Mouse (Mus musculus) heart, embryonic 13.5 days (tissue): ENCODE results near the gene Olfr653. TPM values are rescaled to one million over a fixed set of nuclear protein-coding genes. Genes with fewer than 3 reads are reported as not detected.

Experiments used
- ATAC-seq: fragments of 200-750 bp; cut with Nextera tagmentation; 2 replicates; pipeline ENCODE4 v1.8.0; 2017; ENCODE audit warnings: moderate TSS enrichment; ENCODE audit not compliant: insufficient number of reproducible peaks, low FRiP score, low TSS enrichment; ENCODE audit errors: extremely low read depth
- H3K27ac ChIP-seq: fragments of 300-500 bp; sonication (generic); replicated peaks from 2 replicates; pipeline ENCODE4 v1.5.1; 2015; ENCODE audit warnings: moderate library complexity, mild to moderate bottlenecking, inconsistent platforms
- H3K27me3 ChIP-seq: fragments of 300-500 bp; sonication (generic); replicated peaks from 2 replicates; pipeline ENCODE4 v1.6.1; 2015; ENCODE audit warnings: mild to moderate bottlenecking, inconsistent platforms
- H3K36me3 ChIP-seq: fragments of 300-500 bp; sonication (generic); 2 replicates; pipeline ENCODE4 v1.6.1; 2015; ENCODE audit warnings: mild to moderate bottlenecking, inconsistent platforms
- H3K4me1 ChIP-seq: fragments of 300-500 bp; sonication (generic); 2 replicates; pipeline ENCODE4 v1.6.1; 2015; ENCODE audit warnings: inconsistent platforms
- H3K4me2 ChIP-seq: fragments of 300-500 bp; sonication (generic); 2 replicates; pipeline ENCODE4 v1.6.1; 2015; ENCODE audit warnings: inconsistent platforms, mild to moderate bottlenecking, moderate library complexity
- H3K4me3 ChIP-seq: fragments of 300-500 bp; sonication (generic); 2 replicates; pipeline ENCODE4 v1.5.1; 2015; ENCODE audit warnings: moderate library complexity, mild to moderate bottlenecking, inconsistent platforms
- H3K9ac ChIP-seq: fragments of 300-500 bp; sonication (generic); 2 replicates; pipeline ENCODE4 v1.6.1; 2015; ENCODE audit warnings: inconsistent platforms, mild to moderate bottlenecking, moderate library complexity
- H3K9me3 ChIP-seq: fragments of 300-500 bp; sonication (generic); 2 replicates; pipeline ENCODE4 v1.6.1; 2016; ENCODE audit warnings: inconsistent platforms
- WGBS: fragments of 180-500 bp; shearing (Covaris S2); methylation state at CpG from one replicate; pipeline ENCODE4 v1.1.7; 2015; ENCODE audit warnings: mixed read lengths; 5-methylcytosine and 5-hydroxymethylcytosine counted together
- polyA plus RNA-seq: library from polyadenylated mRNA; unstranded; fragments of >200 nt; fragmentation: Nextera tagmentation; extraction: Ambion mirVana; gene quantifications from 2 replicates; pipeline ENCODE4 v1.2.1, GENCODE M21; 2015

The Olfr653 gene
- polyA plus RNA-seq: not detected in 2 replicates

GRCm38 (mm10) chr7:104577014-104577413 is at the start of gene Olfr653:
TSS of gene Olfr653 (plus strand) at chr7:104577314.
- Histone ChIP-seq H3K9ac (no peak within 1 kb of the TSS), H3K9me3 (no peaks in the 10 kb centered on the region), H3K36me3 (no peaks in the 10 kb centered on the region), H3K27me3 (no peaks in the 10 kb centered on the region), H3K27ac (no peak within 1 kb of the TSS), H3K4me2 (no peak within 1 kb of the TSS), H3K4me3 (no peak within 1 kb of the TSS), H3K4me1 (no peaks in the 10 kb centered on the region)
- WGBS: 53% methylated on average over 2 of the region's 2 CpGs
- ATAC-seq: no peak

GRCm38 (mm10) chr7:104549833-104550232 is 27.3 kb upstream of the Olfr653 start, which contains the start of gene Olfr651:
TSS of gene Olfr651 (plus strand) at chr7:104550133.
- Histone ChIP-seq H3K4me1 (no peaks in the 10 kb centered on the region), H3K9me3 (no peaks in the 10 kb centered on the region), H3K4me3 (no peak within 1 kb of the TSS), H3K9ac (no peak within 1 kb of the TSS), H3K36me3 (no peaks in the 10 kb centered on the region), H3K27ac (no peak within 1 kb of the TSS), H3K4me2 (no peak within 1 kb of the TSS), H3K27me3 (no peaks in the 10 kb centered on the region)
- no peak for ATAC-seq
- WGBS: 68% methylated on average over 5 of the region's 5 CpGs

DNA sequence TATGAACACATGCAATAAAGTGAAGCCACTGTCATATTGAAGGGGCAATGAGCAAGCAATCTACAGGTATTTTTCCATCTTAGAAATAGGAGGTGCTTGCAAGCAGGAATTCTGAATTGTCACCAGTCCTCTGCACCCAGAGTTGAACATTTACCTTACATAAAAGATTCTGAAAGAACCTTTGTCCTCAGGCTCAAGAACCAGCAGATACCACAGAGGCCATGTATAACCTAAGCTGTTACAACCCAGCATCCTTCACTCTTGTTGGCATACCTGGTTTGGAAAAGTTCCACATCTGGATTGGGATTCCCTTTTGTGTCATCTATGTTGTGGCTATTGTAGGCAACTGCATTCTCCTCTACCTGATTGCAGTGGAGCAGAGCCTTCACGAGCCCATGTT is 24.4 kb upstream of the Olfr653 start:
- WGBS: 46% methylated on average over 1 of the region's 1 CpGs
- H3K4me2 ChIP-seq: no peak overlapping the region
- H3K36me3 ChIP-seq: no peaks in the 10 kb centered on the region

GRCm38 (mm10) chr7:104560601-104561000 is 16.5 kb upstream of the Olfr653 start, which contains the start of gene Olfr652:
TSS of gene Olfr652 (plus strand) at chr7:104560901.
- Histone ChIP-seq H3K27me3 (no peaks in the 10 kb centered on the region), H3K27ac (no peak within 1 kb of the TSS), H3K9ac (no peak within 1 kb of the TSS), H3K4me2 (no peak within 1 kb of the TSS), H3K4me3 (no peak within 1 kb of the TSS), H3K4me1 (no peaks in the 10 kb centered on the region), H3K9me3 (no peaks in the 10 kb centered on the region), H3K36me3 (no peaks in the 10 kb centered on the region)
- ATAC-seq: no peak

More for the DNA sequence above, 24.4 kb upstream of the Olfr653 start:
- Histone ChIP-seq H3K4me3 (no peak overlapping the region), H3K27ac (no peak overlapping the region), H3K9ac (no peak overlapping the region), H3K9me3 (no peaks in the 10 kb centered on the region), H3K4me1 (no peaks in the 10 kb centered on the region), H3K27me3 (no peaks in the 10 kb centered on the region)
- no peak for ATAC-seq

DNA sequence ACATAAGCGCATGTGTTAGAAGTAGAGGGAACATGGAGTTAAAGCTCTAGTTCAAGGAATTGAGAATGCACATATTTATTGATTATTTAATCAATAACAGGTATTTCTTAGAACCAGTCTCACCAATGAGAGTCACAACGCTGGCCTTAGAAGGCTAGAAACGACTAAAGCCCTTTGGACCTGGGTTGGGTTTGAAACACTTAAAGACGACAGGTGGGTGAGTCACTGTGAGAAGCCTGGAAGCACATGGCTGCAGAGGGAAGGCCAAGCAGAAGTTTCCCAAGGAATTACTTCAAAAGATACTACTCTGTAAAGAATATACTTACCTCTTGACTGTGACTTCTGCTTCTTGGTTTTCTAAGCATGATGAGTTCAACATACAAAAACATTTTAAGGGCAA is 3.7 kb downstream of the Olfr653 start:
- no peak overlapping the region for H3K9ac ChIP-seq
- H3K27ac ChIP-seq: no peak overlapping the region
- H3K4me1 ChIP-seq: no peaks in the 10 kb centered on the region
- H3K9me3 ChIP-seq: no peaks in the 10 kb centered on the region
- H3K4me2 ChIP-seq: no peak overlapping the region
- 72% methylated on average over 4 of the region's 4 CpGs for WGBS
- no peaks in the 10 kb centered on the region for H3K36me3 ChIP-seq
- H3K27me3 ChIP-seq: no peaks in the 10 kb centered on the region
- no peak for ATAC-seq
- no peak overlapping the region for H3K4me3 ChIP-seq

GRCm38 (mm10) chr7:104581429-104581828 is 4.3 kb downstream of the Olfr653 start:
- 77% methylated on average over 4 of the region's 4 CpGs for WGBS
- Histone ChIP-seq H3K4me2 (no peak overlapping the region), H3K9me3 (no peaks in the 10 kb centered on the region), H3K36me3 (no peaks in the 10 kb centered on the region), H3K27me3 (no peaks in the 10 kb centered on the region), H3K9ac (no peak overlapping the region), H3K4me3 (no peak overlapping the region), H3K27ac (no peak overlapping the region), H3K4me1 (no peaks in the 10 kb centered on the region)
- no peak for ATAC-seq

GRCm38 (mm10) chr7:104586725-104587124 is 9.6 kb downstream of the Olfr653 start, which contains the start of gene Olfr654:
TSS of gene Olfr654 (plus strand) at chr7:104587025.
- Histone ChIP-seq H3K9ac (no peak within 1 kb of the TSS), H3K27ac (no peak within 1 kb of the TSS), H3K4me2 (no peak within 1 kb of the TSS), H3K4me3 (no peak within 1 kb of the TSS), H3K36me3 (no peaks in the 10 kb centered on the region), H3K9me3 (no peaks in the 10 kb centered on the region), H3K4me1 (no peaks in the 10 kb centered on the region), H3K27me3 (no peaks in the 10 kb centered on the region)
- ATAC-seq: no peak
- 76% methylated on average over 4 of the region's 4 CpGs for WGBS

- Histone ChIP-seq H3K27me3 (no peaks in the 10 kb centered on the region), H3K4me1 (no peaks in the 10 kb centered on the region), H3K27ac (no peak overlapping the region), H3K4me2 (no peak overlapping the region), H3K4me3 (no peak overlapping the region), H3K36me3 (no peaks in the 10 kb centered on the region), H3K9ac (no peak overlapping the region), H3K9me3 (no peaks in the 10 kb centered on the region)
- ATAC-seq: no peak
- WGBS: 75% methylated on average over 5 of the region's 5 CpGs
Measured at GRCm38 (mm10) chr7:104588274-104588673, 11.2 kb downstream of the Olfr653 start.

DNA sequence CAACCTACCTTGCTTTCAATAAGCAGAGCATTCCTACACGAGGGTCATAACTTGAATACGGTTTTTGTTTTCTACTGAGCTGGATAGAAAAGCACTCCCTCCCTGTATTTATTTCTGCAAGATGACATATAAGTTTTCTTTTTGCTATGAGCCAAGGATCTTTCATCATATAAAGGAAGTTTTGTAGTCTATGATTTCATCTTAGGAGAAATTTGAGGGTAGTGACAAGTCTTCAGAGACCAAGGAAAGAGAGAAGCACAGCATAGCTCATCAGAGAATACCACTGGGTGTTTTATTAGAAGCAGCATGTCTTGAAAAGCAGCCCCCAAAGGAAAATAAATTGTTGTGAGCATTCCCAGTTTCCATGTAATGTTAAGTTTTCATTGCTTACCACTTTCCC is 24.6 kb downstream of the Olfr653 start, which contains the start of gene Olfr655:
TSS of gene Olfr655 (minus strand) at position 101 of the 400 bp plus-strand sequence.
- Histone ChIP-seq H3K27ac (no peak within 1 kb of the TSS), H3K9me3 (no peaks in the 10 kb centered on the region), H3K4me1 (no peaks in the 10 kb centered on the region), H3K4me3 (no peak within 1 kb of the TSS), H3K4me2 (no peak within 1 kb of the TSS), H3K27me3 (no peaks in the 10 kb centered on the region), H3K9ac (no peak within 1 kb of the TSS), H3K36me3 (no peaks in the 10 kb centered on the region)
- 64% methylated on average over 2 of the region's 2 CpGs for WGBS
- ATAC-seq: no peak

GRCm38 (mm10) chr7:104603173-104603572 is 26.1 kb downstream of the Olfr653 start:
- no peak overlapping the region for H3K4me2 ChIP-seq
- no peaks in the 10 kb centered on the region for H3K36me3 ChIP-seq
- no peaks in the 10 kb centered on the region for H3K27me3 ChIP-seq
- no peak for ATAC-seq
- H3K4me1 ChIP-seq: no peaks in the 10 kb centered on the region
- whole genome bisulfite sequencing: 2% methylated on average over 3 of the region's 3 CpGs
- no peaks in the 10 kb centered on the region for H3K9me3 ChIP-seq
- H3K4me3 ChIP-seq: no peak overlapping the region
- H3K9ac ChIP-seq: no peak overlapping the region
- H3K27ac ChIP-seq: no peak overlapping the region

DNA sequence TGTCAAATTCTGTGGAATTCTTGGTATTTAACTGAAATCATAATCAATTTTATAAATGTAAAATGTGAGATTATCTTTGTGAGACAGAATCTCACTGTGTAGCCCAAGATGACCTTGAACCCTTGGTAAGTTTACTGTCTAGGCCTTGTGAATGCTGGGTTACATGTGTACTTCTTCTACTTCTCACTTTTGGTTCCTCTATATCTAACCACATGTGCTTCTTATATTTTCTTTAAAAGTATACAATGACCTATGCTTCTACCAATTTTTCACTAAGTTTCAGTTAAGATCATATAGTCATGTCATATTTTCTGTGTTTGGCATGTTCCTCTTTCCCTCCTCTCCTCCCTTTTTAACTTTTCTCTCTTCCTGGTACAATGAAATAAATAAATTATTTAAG is 27.6 kb downstream of the Olfr653 start:
- no peak for ATAC-seq
- Histone ChIP-seq H3K4me2 (no peak overlapping the region), H3K9ac (no peak overlapping the region), H3K36me3 (no peaks in the 10 kb centered on the region), H3K27me3 (no peaks in the 10 kb centered on the region), H3K4me1 (no peaks in the 10 kb centered on the region), H3K4me3 (no peak overlapping the region), H3K27ac (no peak overlapping the region), H3K9me3 (no peaks in the 10 kb centered on the region)

GRCm38 (mm10) chr7:104613655-104614054 is 36.5 kb downstream of the Olfr653 start, which contains the start of gene Olfr656:
TSS of gene Olfr656 (plus strand) at chr7:104613955.
- Histone ChIP-seq H3K9ac (no peak within 1 kb of the TSS), H3K4me3 (no peak within 1 kb of the TSS), H3K4me2 (no peak within 1 kb of the TSS), H3K27me3 (no peaks in the 10 kb centered on the region), H3K4me1 (no peaks in the 10 kb centered on the region), H3K36me3 (no peaks in the 10 kb centered on the region), H3K9me3 (peaks cover 4% of the 10 kb centered on the region; the same call in 1 of the 2 replicates), H3K27ac (no peak within 1 kb of the TSS)
- WGBS: 64% methylated on average over 4 of the region's 4 CpGs
- no peak for ATAC-seq
